Mouse (Mus musculus): ENCODE measurements at regions not wholly inside any gene's neighbourhood (a gene's known extent, or its start where the extent isn't known, plus 50 kb on each side); places are given as distances from the start of the nearest gene placed in this dataset.

DNA sequence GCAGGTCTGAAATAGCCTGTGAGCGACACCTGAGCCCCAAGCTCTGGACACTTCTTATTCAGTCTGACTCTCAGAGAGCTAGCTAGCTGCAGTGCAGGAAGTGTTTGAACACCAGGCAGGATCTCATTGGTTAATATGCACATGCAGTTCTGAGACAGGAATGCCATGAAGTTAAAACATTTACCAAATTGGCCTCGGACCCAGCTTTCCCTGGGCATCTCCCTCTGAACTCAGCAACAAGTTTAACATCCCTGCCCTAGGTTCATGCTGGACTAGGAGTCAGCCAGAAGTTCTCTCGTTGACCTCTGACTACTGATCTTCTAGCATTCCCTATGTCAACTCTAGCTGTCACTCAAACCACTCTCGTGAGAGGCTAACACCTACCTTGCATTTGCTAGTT lies 175.9 kb downstream of the Utp18 start:
- TF ChIP-seq POLR2A (IDR thresholded peaks at IDR 0.05; ENCODE audit: borderline replicate concordance, insufficient read depth, low read length) (no peak), CTCF (IDR thresholded peaks at IDR 0.05; ENCODE audit: borderline replicate concordance, insufficient read depth, low read depth, low read length) (no peak)

All from cerebellum, adult 2 months (tissue).